Mouse (Mus musculus) CH12.LX (cell line): ENCODE measurements at regions not wholly inside any gene's neighbourhood (a gene's known extent, or its start where the extent isn't known, plus 50 kb on each side); places are given as distances from the start of the nearest gene placed in this dataset.

ENCODE experiments used
- DNase-seq: peaks from one replicate; pipeline ENCODE4 v3.0.0-alpha.2; 2013; ENCODE audit errors: extremely low read depth
- H3K27ac ChIP-seq: 2 replicates; pipeline ENCODE4 v1.5.1; 2012; ENCODE audit warnings: low read depth, mild to moderate bottlenecking, control low read depth, moderate library complexity; ENCODE audit not compliant: insufficient read depth
- H3K27me3 ChIP-seq: replicated peaks from 2 replicates; pipeline ENCODE3; 2012; ENCODE audit warnings: inconsistent platforms
- H3K36me3 ChIP-seq, 2 experiments: replicated peaks in 1 of 2; 2 replicates each; pipeline versions ENCODE3 to v1.6.1; 2012; ENCODE audit warnings: inconsistent platforms in 1 of 2, low read length in 1 of 2, mild to moderate bottlenecking in 1 of 2, mixed read lengths in 1 of 2, moderate library complexity in 1 of 2; ENCODE audit not compliant: control insufficient read depth in 1 of 2, insufficient read depth in 1 of 2
- H3K4me1 ChIP-seq, 2 experiments: 2 replicates each; pipeline ENCODE4 v1.6.1; 2012; ENCODE audit warnings: inconsistent platforms in 1 of 2, moderate library complexity in 1 of 2; ENCODE audit not compliant: insufficient read depth in 2 of 2, control insufficient read depth in 1 of 2
- H3K4me2 ChIP-seq: 2 replicates; pipeline ENCODE4 v1.6.1; 2012; ENCODE audit warnings: low read depth, mild to moderate bottlenecking, control low read depth; ENCODE audit not compliant: poor library complexity, insufficient read depth, severe bottlenecking
- H3K4me3 ChIP-seq, 3 experiments: fragments of 150-350 bp in 1 of 3; sonication (generic) in 1 of 3; replicated peaks in 1 of 3; 2 replicates each; pipeline versions ENCODE3 to v1.5.1; 2011 to 2012; ENCODE audit warnings: low read depth in 2 of 3, low read length in 2 of 3, mild to moderate bottlenecking in 2 of 3, moderate library complexity in 2 of 3, control low read depth in 1 of 3, improper control_type of control experiment in 1 of 3, inconsistent platforms in 1 of 3, mixed read lengths in 1 of 3; ENCODE audit not compliant: poor library complexity in 1 of 3
- H3K79me2 ChIP-seq: replicated peaks from 2 replicates; pipeline ENCODE4 v1.6.1; 2012; ENCODE audit warnings: mild to moderate bottlenecking, moderate library complexity; ENCODE audit not compliant: control insufficient read depth, poor library complexity, insufficient read depth, severe bottlenecking; ENCODE audit errors: extremely low read depth
- H3K9ac ChIP-seq: 2 replicates; pipeline ENCODE4 v1.6.1; 2012; ENCODE audit warnings: low read depth, mild to moderate bottlenecking, control low read depth, moderate library complexity; ENCODE audit not compliant: insufficient read depth
- H3K9me3 ChIP-seq: replicated peaks from 2 replicates; pipeline ENCODE3; 2012; ENCODE audit warnings: low read length, inconsistent platforms, mixed read lengths
- E2F4 ChIP-seq: IDR thresholded peaks from 2 replicates; pipeline ENCODE4 v1.6.1; 2011; ENCODE audit warnings: low read depth, low read length, improper control_type of control experiment; ENCODE audit not compliant: insufficient replicate concordance
- ELF1 ChIP-seq: IDR thresholded peaks from 2 replicates; pipeline ENCODE4 v1.6.1; 2014; ENCODE audit warnings: low read depth, mild to moderate bottlenecking, inconsistent platforms, low read length, improper control_type of control experiment
- EP300 ChIP-seq: IDR thresholded peaks from 2 replicates; pipeline ENCODE4 v1.6.1; 2011; ENCODE audit warnings: low read length, improper control_type of control experiment
- ETS1 ChIP-seq: conservative IDR thresholded peaks from 2 replicates; pipeline ENCODE4 v1.6.1; 2012; ENCODE audit warnings: low read depth, mild to moderate bottlenecking, inconsistent platforms, low read length, improper control_type of control experiment, moderate library complexity
- HCFC1 ChIP-seq: IDR thresholded peaks from 2 replicates; pipeline ENCODE4 v1.6.1; 2012; ENCODE audit warnings: low read depth, mild to moderate bottlenecking, inconsistent platforms, low read length, improper control_type of control experiment
- IRF4 ChIP-seq: IDR thresholded peaks from 2 replicates; pipeline ENCODE4 v1.6.1; 2014; ENCODE audit warnings: low read depth, mild to moderate bottlenecking, inconsistent platforms, low read length, improper control_type of control experiment
- JUN ChIP-seq: IDR thresholded peaks from 2 replicates; pipeline ENCODE4 v1.6.1; 2011; ENCODE audit warnings: low read depth, mild to moderate bottlenecking, low read length, improper control_type of control experiment, moderate library complexity; ENCODE audit not compliant: insufficient read depth
- JUND ChIP-seq: conservative IDR thresholded peaks from 2 replicates; pipeline ENCODE4 v1.6.1; 2011; ENCODE audit warnings: low read depth, low read length, improper control_type of control experiment
- KAT2A ChIP-seq: IDR thresholded peaks from 2 replicates; pipeline ENCODE4 v1.6.1; 2012; ENCODE audit warnings: low read length, improper control_type of control experiment, inconsistent platforms; ENCODE audit not compliant: insufficient replicate concordance
- MAFK ChIP-seq: IDR thresholded peaks from 2 replicates; pipeline ENCODE4 v1.6.1; 2011; ENCODE audit warnings: low read length, improper control_type of control experiment; ENCODE audit not compliant: insufficient replicate concordance
- MAZ ChIP-seq: IDR thresholded peaks from 2 replicates; pipeline ENCODE4 v1.6.1; 2012; ENCODE audit warnings: low read depth, mild to moderate bottlenecking, inconsistent platforms, low read length, improper control_type of control experiment, moderate library complexity
- RAD21 ChIP-seq: IDR thresholded peaks from 2 replicates; pipeline ENCODE4 v1.6.1; 2011; ENCODE audit warnings: low read depth, mild to moderate bottlenecking, low read length, improper control_type of control experiment, moderate library complexity
- SIN3A ChIP-seq: IDR thresholded peaks from 2 replicates; pipeline ENCODE4 v1.6.1; 2012; ENCODE audit warnings: low read length, improper control_type of control experiment, inconsistent platforms
- SMC3 ChIP-seq: IDR thresholded peaks from 2 replicates; pipeline ENCODE4 v1.6.1; 2011; ENCODE audit warnings: low read depth, low read length, improper control_type of control experiment
- ZKSCAN1 ChIP-seq: IDR thresholded peaks from 2 replicates; pipeline ENCODE4 v1.6.1; 2012; ENCODE audit warnings: low read depth, inconsistent platforms, low read length, improper control_type of control experiment, borderline replicate concordance
- ZNF384 ChIP-seq: IDR thresholded peaks from 2 replicates; pipeline ENCODE4 v1.6.1; 2012; ENCODE audit warnings: low read depth, low read length, improper control_type of control experiment, inconsistent platforms
- dilution Hi-C: fragments of 300-500 bp; cut with MboI; formaldehyde crosslinking; loops from 2 replicates; pipeline ENCODE4 v1.14.3; 2020; ENCODE audit warnings: low sequenced_read_pairs; ENCODE audit not compliant: extremely low pct_unique_long_range_greater_than_20kb, extremely low pct_ligation_motif_present
- in situ Hi-C: fragments of 300-500 bp; cut with MboI; formaldehyde crosslinking; loops from 3 replicates; pipeline ENCODE4 v1.14.3; 2019; ENCODE audit warnings: low sequenced_read_pairs, low pct_ligation_motif_present, low pct_unique_long_range_greater_than_20kb, mixed read lengths

DNA sequence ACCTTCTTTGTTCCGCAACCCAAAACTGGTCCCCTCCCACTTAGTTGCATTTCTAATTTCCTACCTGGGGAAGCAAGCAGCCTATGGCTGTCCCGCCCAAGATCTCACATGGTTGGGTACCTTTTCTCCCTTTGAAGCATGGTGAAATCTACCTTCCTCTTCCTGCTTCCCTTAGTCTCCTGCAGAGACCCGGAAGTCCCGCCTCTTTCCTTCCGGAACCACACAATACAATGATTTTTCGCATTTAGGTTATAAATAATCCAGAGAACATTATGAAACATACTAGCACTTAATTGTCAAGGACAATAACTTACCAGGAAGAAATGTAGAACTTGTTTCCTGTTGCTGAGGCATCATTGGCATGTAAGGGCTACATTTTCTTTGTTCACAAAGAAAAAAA, 58.8 kb downstream of the 1700009N14Rik start:
- H3K9me3 ChIP-seq = peaks cover 6% of the 10 kb centered on the region
- dilution Hi-C loops (no loop called here), in situ Hi-C loops (no loop called here)
- H3K27me3 ChIP-seq = no peaks in the 10 kb centered on the region
- H3K4me3 ChIP-seq = no peak overlapping the region
- no peak overlapping the region for H3K27ac ChIP-seq
- no peaks in the 10 kb centered on the region for H3K79me2 ChIP-seq
- no peak for DNase-seq
- H3K36me3 ChIP-seq = no peaks in the 10 kb centered on the region
- no peak overlapping the region for H3K4me2 ChIP-seq
- H3K9ac ChIP-seq = no peak overlapping the region
- no peaks in the 10 kb centered on the region for H3K4me1 ChIP-seq
- no peak for TF ChIP-seq ZKSCAN1

GRCm38 (mm10) chr4:39527492-39527891, 77.4 kb downstream of the 1700009N14Rik start:
- H3K4me2 ChIP-seq = no peak overlapping the region
- H3K9me3 ChIP-seq = no peaks in the 10 kb centered on the region
- H3K9ac ChIP-seq = no peak overlapping the region
- no peaks in the 10 kb centered on the region for H3K27me3 ChIP-seq
- H3K79me2 ChIP-seq = no peaks in the 10 kb centered on the region
- no peaks in the 10 kb centered on the region for H3K4me1 ChIP-seq
- DNase-seq = no peak
- TF ChIP-seq MAFK (no peak), IRF4 (no peak), SIN3A (no peak), HCFC1 (no peak), E2F4 (no peak), RAD21 (no peak), ZNF384 (no peak), ETS1 (no peak), KAT2A (no peak), SMC3 (no peak), JUND (no peak), ELF1 (no peak), MAZ (no peak), JUN (no peak), EP300 (no peak)
- H3K4me3 ChIP-seq = no peak overlapping the region
- H3K36me3 ChIP-seq = no peaks in the 10 kb centered on the region
- dilution Hi-C loops = no loop called here
- in situ Hi-C loops = no loop called here
- no peak overlapping the region for H3K27ac ChIP-seq
